Mouse (Mus musculus) embryonic fibroblast, embryonic 13.5 days (primary cell): ENCODE results near the gene Ndufa13.

ENCODE experiments used
- CTCF ChIP-seq: IDR thresholded peaks from 2 replicates; pipeline ENCODE4 v1.5.1; 2011; ENCODE audit warnings: mild to moderate bottlenecking, control low read depth, low read length, moderate library complexity, borderline replicate concordance; ENCODE audit not compliant: insufficient read depth
- POLR2A ChIP-seq: IDR thresholded peaks from 2 replicates; pipeline ENCODE4 v1.6.1; 2011; ENCODE audit warnings: low read depth, mild to moderate bottlenecking, control low read depth, low read length, moderate library complexity

GRCm38 (mm10) chr8:69938245-69938982, 36.1 kb upstream of the Ndufa13 start:
- TF ChIP-seq CTCF = no peak
- no peak for TF ChIP-seq POLR2A
